Mouse (Mus musculus): ENCODE results near the gene Gm17387.

Gm17387 gene

DNA sequence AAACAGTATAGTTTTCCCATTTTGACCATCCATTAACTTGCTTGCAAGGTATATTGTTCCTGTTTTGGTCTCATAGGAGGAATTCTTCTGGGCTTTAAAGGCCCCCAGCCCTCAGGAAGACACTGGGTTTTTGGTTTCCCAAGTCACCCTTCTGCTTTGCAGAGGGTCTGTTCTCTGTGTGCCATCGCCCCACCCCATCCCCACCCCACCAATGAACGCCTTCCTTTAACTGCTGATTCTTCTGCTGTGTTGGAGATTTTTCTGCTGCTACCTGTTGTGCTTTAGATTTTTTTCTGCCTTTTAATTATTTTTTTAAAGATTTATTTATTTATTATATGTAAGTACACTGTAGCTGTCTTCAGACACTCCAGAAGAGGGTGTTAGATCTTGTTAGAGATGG lies at the start of gene Gm17387:
Gm17387 (plus strand) TSS at position 301 of the 400 bp plus-strand sequence.
- DNase-seq (ENCODE audit: low read depth): no peak

DNA sequence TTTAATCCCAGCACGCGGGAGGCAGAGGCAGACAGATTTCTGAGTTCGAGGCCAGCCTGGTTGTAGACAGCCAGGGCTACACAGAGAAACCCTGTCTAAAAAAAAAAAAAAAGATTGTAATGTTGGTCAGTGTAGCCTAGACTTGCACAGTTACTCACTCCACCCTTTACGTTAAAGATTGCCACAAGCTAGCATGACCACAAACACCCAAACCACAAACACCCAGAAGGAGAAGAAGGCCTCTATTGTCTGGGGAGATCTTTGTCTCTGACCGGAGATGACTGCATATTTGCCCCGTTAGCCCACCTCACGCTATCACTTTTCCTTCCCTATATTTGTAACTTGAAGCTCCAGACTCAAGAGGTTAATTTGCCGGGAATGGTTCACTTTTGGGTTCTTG lies 47.2 kb upstream of the Gm17387 start:
- DNase-seq (ENCODE audit: low read depth): no peak

DNA sequence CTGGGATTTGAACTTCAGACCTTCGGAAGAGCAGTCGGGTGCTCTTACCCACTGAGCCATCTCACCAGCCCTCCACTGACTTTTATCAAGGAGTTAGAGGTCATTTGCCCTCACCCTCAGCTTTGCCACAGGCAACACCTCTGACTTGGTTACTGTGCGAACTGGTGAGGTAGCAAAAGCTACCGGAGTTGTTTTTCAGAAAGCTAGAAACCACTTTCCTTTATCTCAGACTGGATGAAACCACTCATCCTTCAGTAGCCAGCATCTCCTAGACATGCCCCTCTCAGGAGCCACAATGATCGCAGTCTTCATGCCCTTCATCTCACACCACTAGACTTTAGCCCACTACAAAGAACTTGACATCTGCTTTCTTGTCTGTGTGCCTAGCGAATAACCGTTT lies 46.0 kb upstream of the Gm17387 start:
- no peak for DNase-seq (ENCODE audit: low read depth)

DNA sequence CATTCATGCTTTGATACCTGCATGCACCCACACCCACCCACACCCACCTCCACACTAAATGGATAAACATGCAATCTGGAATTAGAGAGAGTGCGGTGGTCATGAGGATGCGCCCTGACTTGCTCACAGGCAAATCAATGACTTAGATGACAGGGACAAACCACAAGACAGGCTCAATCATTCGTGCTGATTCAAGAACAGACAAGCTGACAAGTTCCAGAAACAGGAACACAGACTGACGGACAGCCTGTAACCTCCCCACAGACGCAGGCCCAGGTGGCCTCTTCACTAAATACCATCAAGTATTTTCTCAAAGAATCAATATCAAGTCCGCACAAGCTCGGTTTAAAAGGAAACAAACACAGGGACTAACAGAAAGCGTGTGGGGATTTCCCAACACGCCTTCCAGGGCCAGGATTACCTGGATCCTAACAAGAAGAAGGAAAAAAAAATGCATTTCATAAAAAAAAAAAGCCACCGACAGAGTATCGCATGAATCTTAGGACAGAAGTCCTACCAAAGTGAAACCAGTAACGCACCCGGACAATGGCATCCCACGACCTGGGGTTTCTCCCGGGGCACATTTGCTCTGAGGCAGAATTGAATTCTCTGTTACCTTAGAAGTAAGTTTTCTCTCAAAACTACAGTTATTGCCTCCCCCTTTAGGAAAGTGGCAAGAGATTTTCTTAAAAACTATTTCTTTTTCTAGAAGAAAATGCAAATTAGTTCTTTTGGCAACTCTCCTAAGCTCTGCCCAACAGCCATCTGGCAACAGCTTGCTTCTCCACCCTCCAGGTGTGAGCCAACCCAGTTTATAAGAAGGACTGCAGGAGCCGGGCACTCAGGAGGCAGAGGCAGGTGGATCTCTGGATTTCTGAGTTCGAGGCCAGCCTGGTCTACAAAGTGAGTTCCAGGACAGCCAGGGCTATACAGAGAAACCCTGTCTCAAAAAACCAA lies 41.5 kb upstream of the Gm17387 start:
- no peak for DNase-seq (ENCODE audit: low read depth)

DNA sequence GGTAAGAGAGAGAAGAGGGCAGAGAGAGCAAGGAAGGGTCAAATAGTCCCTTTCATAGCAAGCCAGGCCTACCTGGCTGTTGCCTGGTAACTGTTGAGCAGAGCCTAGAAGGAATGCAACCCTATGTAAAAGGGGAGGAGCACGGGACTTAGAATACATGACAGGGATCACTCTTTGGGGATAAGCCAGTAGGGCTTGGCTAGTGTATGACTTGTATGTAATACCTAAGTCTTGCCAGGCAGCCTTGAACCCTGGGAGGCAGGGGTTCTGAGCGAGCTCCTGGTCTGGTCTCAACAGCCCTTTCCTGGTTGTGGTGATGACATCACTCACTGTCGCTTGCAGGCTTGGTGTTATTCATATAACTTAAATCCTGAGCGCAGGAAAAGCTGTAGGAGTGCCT lies 39.9 kb upstream of the Gm17387 start:
- DNase-seq (ENCODE audit: low read depth): no peak

DNA sequence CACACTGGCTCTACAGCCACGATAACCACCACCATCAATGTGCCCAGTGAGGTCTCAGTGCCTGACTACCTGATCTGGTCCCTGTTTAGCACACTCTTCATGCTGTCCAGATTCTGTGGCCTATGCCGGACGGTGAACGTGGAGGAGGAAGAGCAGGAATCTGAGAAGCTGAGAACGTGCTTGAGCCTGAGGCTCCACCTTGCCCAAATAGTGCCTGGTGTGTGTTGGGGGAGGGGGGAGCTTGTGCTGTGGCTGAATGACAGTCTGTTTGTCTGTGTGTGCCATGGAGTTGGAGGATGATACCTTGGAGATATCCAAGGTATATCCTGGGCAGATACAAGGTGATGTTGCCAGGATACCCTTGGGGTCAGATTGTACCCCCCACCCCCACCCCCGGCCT lies 38.7 kb upstream of the Gm17387 start:
- no peak for DNase-seq (ENCODE audit: low read depth)

DNA sequence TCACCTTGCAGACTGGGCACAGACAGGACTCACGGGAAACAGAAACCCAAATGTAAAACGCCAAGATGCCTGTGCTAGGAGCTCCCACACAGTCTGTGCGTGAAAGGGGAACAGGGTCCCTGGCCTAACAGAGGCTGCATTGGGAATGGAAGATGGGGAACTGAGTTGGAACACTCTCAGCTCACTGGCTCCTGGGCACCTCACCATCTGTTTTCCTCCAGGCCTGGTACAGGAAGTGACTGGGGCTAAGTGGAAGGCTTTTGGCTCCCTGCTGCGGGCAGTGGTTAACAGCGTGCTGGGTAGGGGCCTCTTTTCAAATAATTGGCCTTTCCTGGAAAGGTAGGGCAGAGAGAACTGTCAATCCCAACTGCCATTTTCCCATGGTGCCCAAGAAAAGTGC lies 38.3 kb upstream of the Gm17387 start:
- DNase-seq (ENCODE audit: low read depth): no peak

DNA sequence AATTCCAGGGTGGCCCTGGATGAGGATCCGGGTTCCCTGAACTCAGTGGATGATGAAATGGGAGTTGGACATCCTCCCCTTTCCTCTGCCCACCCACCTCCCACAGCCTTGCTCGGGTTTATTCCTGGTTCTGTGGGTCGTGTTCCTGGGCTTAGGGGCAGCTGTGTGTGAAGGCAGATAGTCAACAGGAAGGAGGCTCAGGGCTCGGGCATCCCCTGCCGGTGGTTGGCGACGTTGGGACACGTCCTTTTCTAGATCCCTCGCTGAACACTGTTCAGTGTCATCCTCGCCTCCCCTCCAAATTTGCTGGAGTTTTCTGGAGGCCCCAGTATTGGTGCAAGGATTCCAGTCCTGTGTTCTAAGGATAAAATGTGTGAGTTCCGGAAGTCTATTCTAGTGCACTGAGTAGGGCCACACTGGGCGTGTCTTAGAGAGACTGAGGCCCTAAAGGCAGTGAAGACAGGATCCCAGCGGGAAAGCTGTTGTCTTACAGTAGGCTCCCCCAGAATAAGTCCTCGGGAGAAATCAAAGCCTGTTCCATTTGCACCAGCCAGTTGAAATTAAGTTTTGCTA lies 37.7 kb upstream of the Gm17387 start:
- peak; percentile 24 for DNase-seq (ENCODE audit: low read depth)

DNA sequence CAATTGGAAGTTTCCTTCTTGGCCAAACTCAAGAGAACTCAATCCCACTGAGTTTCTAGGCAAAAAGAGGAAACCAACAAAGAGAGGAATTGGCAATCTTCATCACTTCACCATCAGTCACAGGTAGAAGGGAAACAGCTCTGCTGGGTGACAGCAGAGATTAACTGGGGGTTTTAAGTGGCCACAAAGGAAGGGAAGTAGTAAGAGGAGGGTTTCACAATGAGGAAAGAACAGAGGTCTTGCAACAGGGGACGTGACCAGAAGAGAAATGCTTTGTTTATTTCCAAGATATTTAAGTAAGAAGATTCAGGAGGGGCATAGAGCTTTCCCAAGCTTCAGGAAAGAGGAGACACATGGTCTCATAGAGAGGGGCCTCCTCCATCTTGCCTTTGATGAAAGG lies 31.1 kb upstream of the Gm17387 start:
- DNase-seq (ENCODE audit: low read depth): no peak

DNA sequence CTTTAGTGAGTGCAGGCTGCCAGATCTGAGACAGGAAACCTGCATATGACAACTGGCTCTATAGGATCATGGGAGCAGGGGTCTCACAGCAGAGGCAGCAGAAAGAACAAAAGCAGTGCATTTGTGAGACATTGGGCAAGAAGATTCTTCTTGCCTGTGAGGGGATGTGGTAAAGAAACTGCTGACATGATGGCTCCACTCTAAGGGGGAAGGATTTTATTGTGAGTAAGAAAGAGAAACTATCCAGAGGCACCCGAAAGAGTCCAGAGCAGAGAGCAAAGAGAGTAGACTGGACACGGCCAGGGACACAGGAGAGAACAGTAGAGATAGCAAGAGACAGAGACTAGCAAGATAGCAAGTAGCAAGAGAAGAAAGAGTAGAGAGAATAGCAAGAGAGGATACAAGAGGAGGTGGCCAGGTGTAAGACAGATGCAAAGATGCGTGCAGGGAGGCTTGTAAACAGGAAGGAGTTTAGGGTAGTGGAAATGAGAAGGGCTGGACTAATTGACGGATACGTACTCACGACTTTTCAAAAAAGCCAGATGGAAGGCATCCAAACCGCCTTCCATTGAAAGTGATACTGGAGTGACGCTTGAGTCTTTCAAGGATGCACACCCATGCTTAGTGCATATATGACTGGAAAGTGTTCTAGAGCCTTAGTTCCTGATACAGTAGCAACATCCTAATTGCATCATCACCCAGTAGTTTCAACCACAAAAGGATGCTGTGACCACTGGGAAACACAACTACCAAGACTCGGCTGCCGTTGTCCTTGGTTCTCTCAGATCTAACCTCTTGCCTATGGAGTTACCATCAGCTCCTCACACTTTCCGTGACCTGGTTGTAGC lies 29.9 kb upstream of the Gm17387 start:
- peak; percentile 43 for DNase-seq (ENCODE audit: low read depth)

DNA sequence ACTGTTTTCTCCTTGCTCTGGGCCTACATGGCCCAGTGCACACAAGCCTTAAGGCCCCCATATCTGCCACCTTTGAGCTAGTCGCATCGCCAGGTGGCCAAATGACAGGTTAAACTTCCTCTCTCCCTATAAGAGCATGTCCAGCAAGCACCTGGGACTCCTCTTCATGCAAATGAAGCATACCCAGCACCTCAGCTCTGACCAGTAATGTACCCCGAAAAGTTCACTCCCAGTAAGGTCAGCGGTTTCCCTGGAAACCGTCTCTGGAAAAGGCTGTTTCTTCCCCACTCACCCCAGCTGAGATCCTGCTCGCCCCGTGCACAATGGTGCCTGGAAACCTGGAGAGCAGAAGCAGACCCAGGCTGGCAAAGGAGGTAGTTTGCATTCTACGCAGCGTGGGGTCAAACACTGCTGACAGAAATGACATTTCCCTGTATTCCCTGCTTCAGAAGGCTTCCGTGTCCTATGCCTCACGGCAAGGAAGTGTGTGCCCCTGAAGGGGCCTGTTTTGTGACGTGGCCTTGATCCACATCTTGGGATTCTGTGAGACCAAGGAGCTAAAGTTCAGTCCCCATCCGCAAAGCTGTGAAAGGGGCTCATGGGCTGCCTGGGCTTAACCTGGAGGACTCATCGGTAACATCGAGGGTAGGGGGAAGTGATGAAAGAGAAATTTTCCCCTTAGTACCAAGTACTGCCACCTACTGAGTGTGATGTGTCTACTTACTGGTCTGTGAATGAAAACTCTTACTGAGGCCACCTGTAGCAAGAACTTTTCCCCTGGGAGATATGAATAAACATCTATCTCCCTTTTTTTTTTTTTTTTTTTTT lies 27.8 kb upstream of the Gm17387 start:
- DNase-seq (ENCODE audit: low read depth): no peak

DNA sequence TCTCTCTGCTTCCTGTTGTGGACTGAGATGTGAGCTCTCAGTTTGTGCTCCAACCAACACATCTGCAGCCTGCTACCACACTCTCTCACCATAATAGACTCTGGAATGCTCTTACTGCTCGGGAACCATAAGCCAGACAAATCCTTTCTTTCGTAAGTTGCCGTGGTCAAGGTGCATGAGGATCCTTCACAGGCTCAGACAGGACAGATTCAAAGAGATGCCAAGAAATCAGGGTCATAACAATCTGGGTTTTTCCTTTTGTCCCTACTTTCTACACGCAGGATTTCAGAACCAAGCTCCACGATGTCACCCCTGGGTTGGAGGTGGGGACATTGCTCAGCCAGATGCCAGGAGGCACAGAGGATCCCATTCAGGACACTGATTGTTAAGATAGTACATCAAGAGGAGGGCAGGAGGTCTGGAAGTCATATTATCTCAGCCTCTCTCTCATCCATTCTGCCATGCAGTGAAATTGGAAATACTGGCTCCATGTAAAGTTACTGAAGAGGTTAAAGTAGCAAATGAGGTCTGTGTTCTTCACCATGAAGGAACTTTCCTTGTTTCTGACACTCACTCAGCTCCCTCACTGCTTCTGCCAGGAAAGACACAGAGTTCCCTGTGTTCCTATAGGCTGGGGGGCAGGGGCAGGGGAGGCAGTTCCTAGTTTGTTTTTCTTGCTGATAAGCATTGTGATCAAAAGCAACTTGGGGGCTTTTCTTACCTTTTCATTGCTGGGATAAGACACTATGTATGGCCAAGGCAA lies 25.5 kb upstream of the Gm17387 start:
- no peak for DNase-seq (ENCODE audit: low read depth)

DNA sequence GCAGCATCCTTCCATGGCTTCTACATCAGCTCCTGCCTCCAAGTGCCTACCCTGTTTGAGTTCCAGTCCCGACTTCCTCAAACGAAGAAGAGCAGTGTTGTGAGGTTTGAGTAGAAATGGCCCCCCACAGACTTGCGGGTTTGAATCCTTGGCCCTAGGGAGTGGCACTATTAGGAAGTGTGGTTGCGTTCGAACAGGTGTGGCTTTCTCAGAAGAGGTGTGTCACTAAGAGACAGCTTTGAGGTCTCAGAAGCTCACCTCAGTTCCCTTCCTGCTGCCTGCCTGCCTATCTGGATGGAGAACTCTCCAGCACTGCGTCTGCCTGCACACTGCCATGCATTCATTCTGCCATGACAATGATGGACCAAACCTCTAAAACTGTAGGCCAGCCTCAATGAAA lies 22.5 kb upstream of the Gm17387 start:
- DNase-seq (ENCODE audit: low read depth): peak; percentile 28

DNA sequence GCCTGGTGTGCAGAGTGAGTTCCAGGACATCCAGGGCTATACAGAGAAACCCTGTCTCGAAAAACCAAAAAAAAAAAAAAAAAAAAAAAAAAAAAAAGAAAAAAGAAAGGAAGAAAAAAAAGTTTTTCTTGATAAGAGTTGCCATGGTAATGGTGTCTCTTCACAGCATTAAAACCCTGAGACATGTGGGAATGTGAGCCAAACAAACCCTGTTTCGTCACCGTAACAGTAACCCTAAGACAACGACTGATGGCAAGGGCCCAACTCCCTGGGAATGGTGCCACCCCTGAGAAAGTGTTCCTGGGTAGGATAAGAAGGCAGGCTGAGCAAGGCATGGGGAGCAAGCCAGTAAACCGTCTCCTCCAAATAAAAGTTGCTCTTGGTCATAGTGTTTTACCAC lies 22.0 kb upstream of the Gm17387 start:
- DNase-seq (ENCODE audit: low read depth): no peak

DNA sequence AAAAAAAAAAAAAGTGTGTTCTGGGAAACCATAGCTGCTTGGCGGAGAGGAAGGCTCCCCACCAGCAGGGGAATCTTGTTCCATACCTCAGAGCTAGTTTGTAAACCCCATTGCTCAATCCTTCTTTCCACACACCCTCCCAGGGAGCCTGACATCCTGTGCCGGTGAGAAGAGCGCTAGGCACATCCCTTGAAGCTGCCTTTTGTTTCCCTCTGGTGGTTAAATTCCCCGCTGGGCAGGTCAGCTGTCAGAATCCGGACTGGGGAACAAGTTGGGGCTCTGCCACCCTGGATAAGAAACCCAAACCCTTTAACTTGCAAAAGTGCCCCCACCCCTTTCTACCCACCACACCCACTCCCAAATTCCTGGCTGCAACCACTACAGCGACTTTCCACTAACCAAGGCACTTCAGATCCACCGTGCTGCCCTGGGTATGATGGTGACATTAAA lies 20.6 kb upstream of the Gm17387 start:
- DNase-seq (ENCODE audit: low read depth): peak; percentile 20

DNA sequence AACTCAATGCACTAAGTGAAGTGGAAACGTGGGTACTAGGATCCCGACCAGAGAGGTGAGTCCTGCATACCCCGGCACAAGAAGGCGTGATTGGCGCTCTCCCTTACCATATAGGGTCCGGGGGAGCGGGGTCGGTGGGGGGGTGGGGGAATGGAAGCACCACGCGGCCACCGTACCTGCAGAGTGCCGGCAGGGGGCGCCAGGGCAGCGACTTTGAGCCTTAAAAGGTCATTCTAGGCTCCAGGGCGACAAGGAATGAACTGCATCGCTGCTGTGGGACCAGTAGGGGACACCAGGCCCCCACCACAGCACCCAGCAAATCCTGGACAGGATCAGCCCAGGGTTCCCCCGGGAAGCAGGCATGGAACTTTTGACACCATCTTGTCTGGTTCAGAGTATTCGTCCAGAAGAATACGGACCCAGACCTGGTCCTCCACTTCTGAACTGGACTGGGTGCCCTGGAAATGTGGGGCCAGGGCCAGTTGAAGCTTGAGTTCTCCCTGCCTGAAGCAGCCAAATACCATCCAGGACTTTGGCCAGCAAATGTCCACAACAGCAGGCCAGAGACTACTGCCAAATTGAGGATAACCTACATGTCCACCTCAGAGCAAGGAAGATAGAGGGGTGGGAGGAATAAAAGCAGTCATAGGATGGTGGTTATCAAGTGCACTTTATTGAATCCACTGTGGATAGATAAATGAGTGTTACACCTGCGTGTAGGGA lies 19.8 kb upstream of the Gm17387 start:
- DNase-seq (ENCODE audit: low read depth): peak; percentile 86

DNA sequence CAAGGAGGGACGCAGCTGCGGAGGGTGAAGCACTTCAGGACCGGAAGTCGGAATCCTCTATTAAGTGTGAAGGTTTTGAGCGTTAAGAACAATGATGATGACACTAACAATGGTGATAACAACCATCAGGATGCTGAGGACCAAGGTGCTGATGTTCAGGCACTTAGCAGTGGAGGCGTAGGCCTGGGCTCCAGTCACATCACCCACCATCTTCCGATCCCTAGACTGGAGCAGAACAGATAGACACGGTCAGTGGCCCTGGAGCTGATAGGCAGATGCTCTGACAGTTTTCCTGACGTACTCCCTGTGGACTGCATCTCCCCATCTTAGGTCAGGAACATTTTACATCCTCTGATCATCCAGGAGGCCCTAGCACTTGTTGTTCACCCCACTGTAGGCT lies 19.3 kb upstream of the Gm17387 start:
- no peak for DNase-seq (ENCODE audit: low read depth)

DNA sequence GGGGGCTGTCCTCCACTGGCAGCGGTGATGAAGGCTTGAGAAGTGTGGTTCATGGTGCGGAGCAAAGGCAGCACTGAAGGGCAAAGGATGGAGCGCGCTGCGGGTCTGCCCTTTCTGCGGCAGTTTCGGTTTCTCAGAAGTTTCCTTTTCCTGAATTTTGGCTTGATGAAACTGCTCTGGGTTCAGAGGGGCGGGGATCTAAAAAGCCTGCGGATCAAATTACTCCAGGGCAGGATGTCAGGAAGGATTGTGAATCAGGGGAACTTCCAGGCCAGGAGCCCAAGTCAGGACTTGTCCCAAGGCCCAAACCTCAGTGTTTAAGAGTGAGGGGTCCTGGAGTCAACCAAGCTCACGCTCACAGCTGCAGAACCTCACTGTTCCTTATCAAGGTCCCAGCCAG lies 18.3 kb upstream of the Gm17387 start, which contains the start of gene Ifitm3:
Ifitm3 (minus strand) TSS at position 178 of the 400 bp plus-strand sequence.
- DNase-seq (ENCODE audit: low read depth): peak; percentile 23

DNA sequence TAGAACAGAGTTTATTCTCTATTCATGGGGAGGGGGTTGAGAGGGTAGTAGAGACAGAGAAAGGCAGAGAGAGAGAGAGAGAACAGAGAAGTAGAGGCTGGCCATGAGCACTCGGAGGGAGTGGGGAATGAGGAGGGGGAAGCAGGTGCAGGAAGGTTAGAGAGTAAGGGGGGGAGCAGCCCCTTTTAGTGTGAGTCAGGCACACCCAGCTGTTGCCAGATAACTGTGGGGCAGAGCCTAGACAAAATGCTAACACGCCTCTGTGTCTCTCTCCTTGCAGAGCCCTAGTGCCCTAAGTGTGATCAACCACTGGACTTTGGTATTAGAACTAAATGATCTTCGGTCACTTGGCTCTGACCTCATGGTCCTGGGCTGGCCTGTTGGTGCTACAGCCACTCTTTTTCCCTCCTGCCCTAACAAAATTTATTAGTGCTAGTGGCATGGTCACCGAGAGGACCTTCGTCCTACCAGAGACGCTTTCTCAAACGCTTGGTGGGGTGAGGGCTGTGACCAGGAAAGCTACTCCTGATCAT lies 17.6 kb upstream of the Gm17387 start:
- no peak for DNase-seq (ENCODE audit: low read depth)
